Mouse (Mus musculus) CD8-positive naive resting alpha-beta T cell, adult 2 months (primary cell): Measurements from ENCODE around the gene Ttc23.

Experiments used
- DNase-seq, 2 experiments: peaks; one replicate each; pipeline ENCODE4 v3.0.0; 2022; ENCODE audit warnings: low read depth in 2 of 2, low spot score in 2 of 2

Gene Ttc23

GRCm38 (mm10) chr7:67644833-67645680, 2.2 kb upstream of the Ttc23 start, which contains the start of gene Lrrc28:
Lrrc28 (minus strand) TSS chr7:67645268.
- DNase-seq: peak; percentile 97 to 99

GRCm38 (mm10) chr7:67645681-67646014, 1.6 kb upstream of the Ttc23 start:
- no peak for DNase-seq

GRCm38 (mm10) chr7:67646131-67646530, 1.1 kb upstream of the Ttc23 start:
- DNase-seq: no peak

GRCm38 (mm10) chr7:67648376-67648775, 1.2 kb downstream of the Ttc23 start:
- DNase-seq: no peak

- DNase-seq: no peak
Measured at GRCm38 (mm10) chr7:67652211-67652610, 5.0 kb downstream of the Ttc23 start.

- no peak for DNase-seq
Measured at GRCm38 (mm10) chr7:67654668-67655067, 7.5 kb downstream of the Ttc23 start.

- no peak for DNase-seq
Measured at GRCm38 (mm10) chr7:67655186-67655585, 8.0 kb downstream of the Ttc23 start.

- DNase-seq: no peak
Measured at GRCm38 (mm10) chr7:67658110-67658509, 10.9 kb downstream of the Ttc23 start.

GRCm38 (mm10) chr7:67662424-67662823, 15.2 kb downstream of the Ttc23 start:
- DNase-seq: no peak

GRCm38 (mm10) chr7:67663981-67664694, 16.9 kb downstream of the Ttc23 start:
- no peak for DNase-seq

- DNase-seq: no peak
Measured at GRCm38 (mm10) chr7:67670965-67671364, 23.8 kb downstream of the Ttc23 start.

- DNase-seq: peak; percentile 77 to 85
Measured at GRCm38 (mm10) chr7:67672650-67673049, 25.4 kb downstream of the Ttc23 start.

GRCm38 (mm10) chr7:67673656-67674055, 26.4 kb downstream of the Ttc23 start:
- no peak for DNase-seq

GRCm38 (mm10) chr7:67678878-67679499, 31.8 kb downstream of the Ttc23 start:
- DNase-seq: no peak

- no peak for DNase-seq
Measured at GRCm38 (mm10) chr7:67681078-67681477, 33.9 kb downstream of the Ttc23 start.

- no peak for DNase-seq
Measured at GRCm38 (mm10) chr7:67683006-67683405, 35.8 kb downstream of the Ttc23 start.

- DNase-seq: no peak
Measured at GRCm38 (mm10) chr7:67686545-67686944, 39.3 kb downstream of the Ttc23 start.

GRCm38 (mm10) chr7:67688281-67688680, 41.1 kb downstream of the Ttc23 start:
- DNase-seq: no peak

- DNase-seq: no peak
Measured at GRCm38 (mm10) chr7:67689793-67690192, 42.6 kb downstream of the Ttc23 start.

GRCm38 (mm10) chr7:67691036-67691435, 43.8 kb downstream of the Ttc23 start:
- no peak for DNase-seq

GRCm38 (mm10) chr7:67692141-67692540, 44.9 kb downstream of the Ttc23 start:
- no peak for DNase-seq
